Mouse (Mus musculus): ENCODE measurements at regions not wholly inside any gene's neighbourhood (a gene's known extent, or its start where the extent isn't known, plus 50 kb on each side); places are given as distances from the start of the nearest gene placed in this dataset.

DNA sequence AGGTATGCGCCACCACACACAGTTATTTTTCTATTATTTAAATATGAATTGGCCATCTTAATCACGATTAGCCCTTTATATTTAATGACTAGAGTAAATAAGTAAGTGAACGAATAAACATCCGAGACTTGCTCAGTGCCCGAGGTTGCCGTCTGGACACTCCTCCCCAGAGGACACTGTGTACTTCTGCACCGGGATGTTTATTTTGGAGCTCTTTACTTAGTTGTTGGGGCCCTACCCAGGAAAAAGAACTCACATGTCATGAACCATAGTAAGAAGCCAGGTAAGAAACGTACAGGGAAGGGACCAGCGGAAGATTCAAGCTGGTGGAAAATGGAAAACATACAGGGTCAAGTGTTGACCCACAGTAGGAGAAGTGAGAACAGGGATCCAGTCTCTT is 89.0 kb downstream of the Akr1d1 start:
- WGBS: 92% methylated on average over 9 of the region's 9 CpGs

DNA sequence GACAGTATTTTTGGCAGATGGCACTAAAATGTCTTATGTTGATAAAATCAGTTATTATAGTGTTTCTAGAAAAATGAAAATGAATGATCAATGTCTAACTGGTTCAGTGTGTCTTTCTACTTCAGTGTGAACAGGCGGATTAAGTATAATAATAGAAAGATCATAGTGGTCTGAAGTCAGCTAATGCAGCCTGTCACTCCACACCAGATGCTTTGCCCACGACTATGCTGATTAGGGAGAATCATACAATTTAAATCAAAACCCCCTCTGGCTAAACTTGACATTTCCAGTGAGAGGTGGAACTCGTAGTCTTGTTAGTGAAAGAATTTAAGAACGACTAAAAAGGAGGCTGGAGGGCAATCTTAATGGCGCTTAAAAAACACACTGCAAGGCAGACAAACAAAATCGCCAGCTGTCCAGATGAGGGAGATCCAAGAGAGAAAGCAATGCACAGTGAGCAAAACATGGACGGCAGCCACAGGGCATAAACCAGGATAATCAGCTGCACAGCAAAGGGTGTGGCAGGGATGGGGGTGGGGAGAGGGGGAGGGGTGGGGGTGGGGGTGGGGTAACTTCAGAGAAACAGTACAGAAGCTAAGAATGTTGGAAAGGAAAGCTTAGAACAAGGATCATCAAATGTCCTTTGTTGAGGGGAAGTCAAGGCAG is 91.5 kb downstream of the Akr1d1 start:
- DNase-seq (ENCODE audit: low spot score) (no peak), ATAC-seq (ENCODE audit: low FRiP score) (no peak; the same call in 1 of the 2 replicates)
- Histone ChIP-seq H3K9me3 (ENCODE audit: control insufficient read depth, low read length) (no peaks in the 10 kb centered on the region), H3K4me1 (replicated peaks; ENCODE audit: control insufficient read depth, insufficient read depth, low read length) (no peaks in the 10 kb centered on the region), H3K27ac (ENCODE audit: low read depth, low read length) (no peak overlapping the region), H3K4me3 (ENCODE audit: low read depth, low read length) (no peak overlapping the region), H3K27me3 (ENCODE audit: control insufficient read depth, insufficient read depth, low read length) (no peaks in the 10 kb centered on the region), H3K36me3 (ENCODE audit: control insufficient read depth, insufficient read depth, low read length) (no peaks in the 10 kb centered on the region), H3K4me2 (replicated peaks; ENCODE audit: low read depth, low read length) (no peak overlapping the region), H3K9ac (ENCODE audit: low read depth, low read length) (no peak overlapping the region)
- WGBS: 67% methylated on average over 7 of the region's 7 CpGs

More for the DNA sequence above, 89.0 kb downstream of the Akr1d1 start:
- no peaks in the 10 kb centered on the region for H3K36me3 ChIP-seq (ENCODE audit: control insufficient read depth, insufficient read depth, low read length)
- DNase-seq (ENCODE audit: low spot score) (no peak), ATAC-seq (ENCODE audit: low FRiP score) (no peak)
- H3K9me3 ChIP-seq (ENCODE audit: control insufficient read depth, low read length): no peaks in the 10 kb centered on the region
- H3K4me3 ChIP-seq (ENCODE audit: low read depth, low read length): no peak overlapping the region
- H3K4me2 ChIP-seq (replicated peaks; ENCODE audit: low read depth, low read length): no peak overlapping the region
- no peaks in the 10 kb centered on the region for H3K27me3 ChIP-seq (ENCODE audit: control insufficient read depth, insufficient read depth, low read length)
- no peak overlapping the region for H3K27ac ChIP-seq (ENCODE audit: low read depth, low read length)
- H3K4me1 ChIP-seq (replicated peaks; ENCODE audit: control insufficient read depth, insufficient read depth, low read length): no peaks in the 10 kb centered on the region
- no peak overlapping the region for H3K9ac ChIP-seq (ENCODE audit: low read depth, low read length)

DNA sequence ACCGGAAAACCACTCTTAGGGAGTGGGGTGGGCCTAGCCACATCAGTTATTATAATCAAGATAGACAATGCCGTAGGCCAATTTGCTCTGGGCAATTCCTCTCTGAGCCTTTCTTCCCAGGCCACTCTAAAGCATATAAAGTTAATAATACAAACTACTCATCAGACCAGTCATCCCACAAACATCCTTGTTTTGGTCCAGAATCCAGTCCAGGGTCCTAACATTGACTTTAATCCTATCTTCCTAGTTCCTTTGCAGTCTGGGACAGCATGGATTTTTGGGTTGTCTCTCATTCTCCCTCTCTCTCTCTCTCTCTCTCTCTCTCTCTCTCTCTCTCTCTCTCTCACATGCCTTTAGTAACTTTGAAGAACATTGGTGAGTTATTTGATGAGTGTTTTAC is 92.3 kb downstream of the Akr1d1 start:
- Histone ChIP-seq H3K9ac (ENCODE audit: low read depth, low read length) (no peak overlapping the region), H3K4me1 (replicated peaks; ENCODE audit: control insufficient read depth, insufficient read depth, low read length) (no peaks in the 10 kb centered on the region), H3K27me3 (ENCODE audit: control insufficient read depth, insufficient read depth, low read length) (no peaks in the 10 kb centered on the region), H3K4me3 (ENCODE audit: low read depth, low read length) (no peak overlapping the region), H3K4me2 (replicated peaks; ENCODE audit: low read depth, low read length) (no peak overlapping the region), H3K9me3 (ENCODE audit: control insufficient read depth, low read length) (no peaks in the 10 kb centered on the region), H3K36me3 (ENCODE audit: control insufficient read depth, insufficient read depth, low read length) (no peaks in the 10 kb centered on the region), H3K27ac (ENCODE audit: low read depth, low read length) (no peak overlapping the region)
- 76% methylated on average over 2 of the region's 2 CpGs for WGBS
- DNase-seq (ENCODE audit: low spot score) (no peak), ATAC-seq (ENCODE audit: low FRiP score) (no peak)

DNA sequence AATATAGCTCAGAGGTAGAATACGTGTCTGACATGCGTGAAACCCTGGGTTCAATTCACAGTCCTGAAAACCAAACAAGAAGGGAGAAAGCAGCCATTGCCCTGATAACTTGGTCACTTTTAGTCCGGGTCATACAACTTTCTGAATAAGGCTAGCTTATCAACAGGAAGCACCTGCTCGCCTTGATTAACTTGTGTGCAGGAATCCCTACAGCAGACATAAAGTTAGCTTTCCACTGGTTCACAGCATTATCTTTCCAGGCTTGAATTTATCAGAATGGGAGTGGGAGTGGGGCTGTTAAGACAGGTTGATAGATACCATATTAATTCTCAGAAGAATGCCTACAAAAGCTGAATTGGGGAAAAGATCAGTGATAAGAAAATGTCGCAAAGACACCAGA is 97.2 kb downstream of the Akr1d1 start:
- no peak for DNase-seq (ENCODE audit: low spot score)
- WGBS: 84% methylated on average over 5 of the region's 5 CpGs
- Histone ChIP-seq H3K27me3 (ENCODE audit: control insufficient read depth, insufficient read depth, low read length) (no peaks in the 10 kb centered on the region), H3K9ac (ENCODE audit: low read depth, low read length) (no peak overlapping the region), H3K4me1 (replicated peaks; ENCODE audit: control insufficient read depth, insufficient read depth, low read length) (no peaks in the 10 kb centered on the region), H3K9me3 (ENCODE audit: control insufficient read depth, low read length) (no peaks in the 10 kb centered on the region), H3K4me3 (ENCODE audit: low read depth, low read length) (no peak overlapping the region), H3K36me3 (ENCODE audit: control insufficient read depth, insufficient read depth, low read length) (no peaks in the 10 kb centered on the region), H3K4me2 (replicated peaks; ENCODE audit: low read depth, low read length) (no peak overlapping the region), H3K27ac (ENCODE audit: low read depth, low read length) (no peak overlapping the region)
- ATAC-seq (ENCODE audit: low FRiP score): no peak

DNA sequence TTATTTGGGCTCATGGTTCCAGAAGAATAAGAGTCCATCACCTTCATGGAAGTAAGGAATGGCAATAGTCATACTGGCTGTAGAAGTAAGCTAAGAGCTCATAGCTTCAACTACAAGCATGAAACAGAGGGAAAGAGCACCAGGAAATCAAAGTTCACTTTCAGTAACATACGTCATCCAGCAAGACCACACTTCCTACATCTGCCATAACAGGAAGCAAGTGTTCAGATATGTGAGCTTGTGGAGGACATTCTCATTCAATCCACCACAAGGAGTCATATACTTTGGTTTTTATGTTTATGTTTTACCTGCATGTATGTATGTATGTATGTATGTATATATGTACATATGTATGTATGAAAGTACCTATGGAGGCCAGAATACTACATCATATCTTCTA is 104.0 kb downstream of the Akr1d1 start:
- H3K9me3 ChIP-seq (ENCODE audit: control insufficient read depth, low read length): no peaks in the 10 kb centered on the region
- DNase-seq (ENCODE audit: low spot score): no peak
- no peak overlapping the region for H3K4me2 ChIP-seq (replicated peaks; ENCODE audit: low read depth, low read length)
- 83% methylated on average over 1 of the region's 1 CpGs for WGBS
- H3K9ac ChIP-seq (ENCODE audit: low read depth, low read length): no peak overlapping the region
- no peak for ATAC-seq (ENCODE audit: low FRiP score)
- no peaks in the 10 kb centered on the region for H3K4me1 ChIP-seq (replicated peaks; ENCODE audit: control insufficient read depth, insufficient read depth, low read length)
- H3K4me3 ChIP-seq (ENCODE audit: low read depth, low read length): no peak overlapping the region
- H3K36me3 ChIP-seq (ENCODE audit: control insufficient read depth, insufficient read depth, low read length): no peaks in the 10 kb centered on the region
- no peaks in the 10 kb centered on the region for H3K27me3 ChIP-seq (ENCODE audit: control insufficient read depth, insufficient read depth, low read length)
- H3K27ac ChIP-seq (ENCODE audit: low read depth, low read length): no peak overlapping the region

DNA sequence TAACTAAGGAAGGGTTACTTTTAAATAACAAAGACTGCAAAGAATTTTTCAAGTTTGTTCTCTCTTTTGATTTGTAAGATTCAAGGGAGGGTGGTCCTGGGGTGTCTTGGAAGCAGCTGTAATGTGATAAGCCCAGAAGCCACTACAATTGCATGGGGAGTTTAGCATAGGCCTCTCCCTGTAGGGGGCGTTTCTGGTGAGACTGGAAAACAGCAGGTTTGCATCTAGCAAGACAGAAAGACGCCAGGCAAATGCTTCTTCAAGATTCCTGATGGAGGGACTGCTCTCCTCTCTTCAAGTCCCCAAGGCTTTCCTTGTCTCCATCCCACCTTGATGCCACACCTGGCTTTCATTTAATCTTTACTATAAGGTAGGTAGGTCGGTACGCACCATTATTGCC is 112.1 kb downstream of the Akr1d1 start:
- H3K4me2 ChIP-seq (replicated peaks; ENCODE audit: low read depth, low read length): 0 out of 2 replicates have a peak overlapping the region, but pooled peaks have one; percentile 3
- H3K9ac ChIP-seq (ENCODE audit: low read depth, low read length): no peak overlapping the region
- DNase-seq (ENCODE audit: low spot score): peak; percentile 43
- H3K9me3 ChIP-seq (ENCODE audit: control insufficient read depth, low read length): no peaks in the 10 kb centered on the region
- H3K4me1 ChIP-seq (replicated peaks; ENCODE audit: control insufficient read depth, insufficient read depth, low read length): no peaks in the 10 kb centered on the region
- no peaks in the 10 kb centered on the region for H3K27me3 ChIP-seq (ENCODE audit: control insufficient read depth, insufficient read depth, low read length)
- WGBS: 25% methylated on average over 4 of the region's 4 CpGs
- H3K4me3 ChIP-seq (ENCODE audit: low read depth, low read length): no peak overlapping the region
- ATAC-seq (ENCODE audit: low FRiP score): no peak
- peak overlapping the region; percentile 82 for H3K27ac ChIP-seq (ENCODE audit: low read depth, low read length)
- H3K36me3 ChIP-seq (ENCODE audit: control insufficient read depth, insufficient read depth, low read length): no peaks in the 10 kb centered on the region

DNA sequence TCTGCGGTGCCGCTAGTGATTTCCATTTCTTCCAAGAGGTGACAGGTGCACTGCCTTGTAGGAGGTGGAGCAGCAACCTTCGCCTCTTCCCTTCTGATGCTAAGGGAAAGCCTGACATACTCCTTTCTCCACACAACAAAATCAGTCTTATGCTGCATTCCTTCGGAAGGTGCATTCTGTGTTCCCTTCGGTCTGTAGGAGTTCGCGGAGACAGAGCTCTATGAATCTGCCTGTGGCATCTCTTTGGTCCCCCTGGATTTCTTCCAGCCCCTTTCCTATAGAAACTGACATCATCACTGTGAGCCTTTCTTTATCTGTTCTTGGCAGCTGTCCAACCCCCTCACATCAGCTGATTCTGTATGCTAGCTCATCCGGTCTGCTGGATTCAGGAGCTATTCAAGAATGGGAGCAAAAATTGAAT is 112.7 kb downstream of the Akr1d1 start:
- H3K36me3 ChIP-seq (ENCODE audit: control insufficient read depth, insufficient read depth, low read length): no peaks in the 10 kb centered on the region
- no peak overlapping the region for H3K4me3 ChIP-seq (ENCODE audit: low read depth, low read length)
- WGBS: 35% methylated on average over 8 of the region's 8 CpGs
- H3K4me1 ChIP-seq (replicated peaks; ENCODE audit: control insufficient read depth, insufficient read depth, low read length): no peaks in the 10 kb centered on the region
- no peaks in the 10 kb centered on the region for H3K27me3 ChIP-seq (ENCODE audit: control insufficient read depth, insufficient read depth, low read length)
- no peak overlapping the region for H3K9ac ChIP-seq (ENCODE audit: low read depth, low read length)
- DNase-seq (ENCODE audit: low spot score): peak; percentile 79
- H3K4me2 ChIP-seq (replicated peaks; ENCODE audit: low read depth, low read length): 0 out of 2 replicates have a peak overlapping the region, but pooled peaks have one; percentile 25
- H3K27ac ChIP-seq (ENCODE audit: low read depth, low read length): peak overlapping the region; percentile 82
- no peaks in the 10 kb centered on the region for H3K9me3 ChIP-seq (ENCODE audit: control insufficient read depth, low read length)
- peak; percentile 83 for ATAC-seq (ENCODE audit: low FRiP score)

DNA sequence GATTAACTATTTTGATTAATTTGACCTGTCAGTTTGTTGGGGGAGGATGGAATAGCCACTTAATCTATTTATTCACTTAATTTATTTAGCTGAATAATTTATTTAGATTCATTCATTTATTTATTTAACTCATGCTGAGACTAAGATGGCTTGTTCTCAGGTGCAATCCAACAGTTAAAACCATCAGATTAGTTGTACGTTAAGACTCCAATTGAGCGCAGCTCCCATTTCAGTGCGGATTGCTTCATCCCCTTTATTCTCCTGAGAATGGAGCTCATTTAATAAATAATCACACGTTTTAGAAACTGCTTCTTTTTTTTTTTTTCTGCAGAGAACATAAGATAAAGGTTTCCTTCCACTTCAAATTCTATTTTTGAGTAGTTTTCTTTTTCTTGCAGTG is 113.2 kb downstream of the Akr1d1 start:
- H3K27ac ChIP-seq (ENCODE audit: low read depth, low read length): peak overlapping the region; percentile 82
- no peaks in the 10 kb centered on the region for H3K4me1 ChIP-seq (replicated peaks; ENCODE audit: control insufficient read depth, insufficient read depth, low read length)
- H3K4me2 ChIP-seq (replicated peaks; ENCODE audit: low read depth, low read length): no peak overlapping the region
- ATAC-seq (ENCODE audit: low FRiP score) (peak; percentile 56), DNase-seq (ENCODE audit: low spot score) (peak; percentile 12)
- H3K27me3 ChIP-seq (ENCODE audit: control insufficient read depth, insufficient read depth, low read length): no peaks in the 10 kb centered on the region
- no peak overlapping the region for H3K4me3 ChIP-seq (ENCODE audit: low read depth, low read length)
- no peak overlapping the region for H3K9ac ChIP-seq (ENCODE audit: low read depth, low read length)
- H3K36me3 ChIP-seq (ENCODE audit: control insufficient read depth, insufficient read depth, low read length): no peaks in the 10 kb centered on the region
- 46% methylated on average over 4 of the region's 4 CpGs for WGBS
- H3K9me3 ChIP-seq (ENCODE audit: control insufficient read depth, low read length): no peaks in the 10 kb centered on the region

DNA sequence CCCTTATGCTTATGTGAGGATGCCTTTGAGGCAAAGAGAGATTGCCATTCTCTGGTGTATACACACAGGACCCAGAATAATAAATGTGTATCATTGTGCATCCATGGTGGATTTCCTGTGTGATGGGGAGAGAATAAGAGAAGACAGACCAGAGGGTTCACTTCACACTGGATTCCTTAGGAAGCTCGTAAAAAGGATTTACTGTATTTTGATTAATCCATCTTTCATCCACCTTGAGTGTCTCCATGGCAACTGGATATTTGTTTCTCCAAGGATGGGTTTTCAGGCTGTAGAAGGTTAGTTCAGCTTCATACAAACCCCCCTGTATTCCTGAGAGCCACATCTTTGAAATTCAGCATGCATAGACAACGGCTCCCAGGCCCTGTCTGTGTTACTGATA is 113.7 kb downstream of the Akr1d1 start:
- peak overlapping the region; percentile 82 for H3K27ac ChIP-seq (ENCODE audit: low read depth, low read length)
- peak; percentile 31 for DNase-seq (ENCODE audit: low spot score)
- no peaks in the 10 kb centered on the region for H3K9me3 ChIP-seq (ENCODE audit: control insufficient read depth, low read length)
- H3K4me2 ChIP-seq (replicated peaks; ENCODE audit: low read depth, low read length): no peak overlapping the region
- peak; percentile 65 for ATAC-seq (ENCODE audit: low FRiP score)
- no peak overlapping the region for H3K4me3 ChIP-seq (ENCODE audit: low read depth, low read length)
- H3K4me1 ChIP-seq (replicated peaks; ENCODE audit: control insufficient read depth, insufficient read depth, low read length): no peaks in the 10 kb centered on the region
- H3K9ac ChIP-seq (ENCODE audit: low read depth, low read length): no peak overlapping the region
- 44% methylated on average over 2 of the region's 2 CpGs for WGBS
- H3K27me3 ChIP-seq (ENCODE audit: control insufficient read depth, insufficient read depth, low read length): no peaks in the 10 kb centered on the region
- H3K36me3 ChIP-seq (ENCODE audit: control insufficient read depth, insufficient read depth, low read length): no peaks in the 10 kb centered on the region

Data from hindbrain, embryonic 11.5 days (tissue).